Mouse (Mus musculus): Measurements from ENCODE around the gene Plekho2.

The Plekho2 gene

DNA sequence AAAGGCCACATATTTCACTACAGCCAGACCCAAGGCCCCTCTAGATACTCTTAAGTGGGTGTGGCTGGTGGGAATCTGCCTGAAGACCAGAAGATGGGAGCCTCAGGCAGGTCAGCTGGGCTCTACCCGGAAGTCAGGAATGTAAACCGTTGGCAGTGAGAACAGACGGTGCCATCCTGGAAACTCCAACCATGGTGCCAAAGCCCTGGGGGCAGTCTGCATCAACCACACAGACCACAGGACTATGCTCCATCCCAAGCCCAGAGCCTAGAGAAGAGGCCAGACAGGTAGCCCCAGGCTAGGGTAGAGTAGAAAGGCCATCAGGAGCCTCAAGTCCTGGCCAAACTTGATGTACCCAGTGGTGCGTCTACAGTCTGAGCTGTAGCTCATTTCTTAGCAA lies 24.2 kb downstream of the Plekho2 start:
- in situ Hi-C loops (cut with MboI, MseI): no loop called here

- in situ Hi-C loops (cut with MboI, MseI): no loop called here
Measured at GRCm38 (mm10) chr9:65555001-65555405, 24.8 kb downstream of the Plekho2 start.

DNA sequence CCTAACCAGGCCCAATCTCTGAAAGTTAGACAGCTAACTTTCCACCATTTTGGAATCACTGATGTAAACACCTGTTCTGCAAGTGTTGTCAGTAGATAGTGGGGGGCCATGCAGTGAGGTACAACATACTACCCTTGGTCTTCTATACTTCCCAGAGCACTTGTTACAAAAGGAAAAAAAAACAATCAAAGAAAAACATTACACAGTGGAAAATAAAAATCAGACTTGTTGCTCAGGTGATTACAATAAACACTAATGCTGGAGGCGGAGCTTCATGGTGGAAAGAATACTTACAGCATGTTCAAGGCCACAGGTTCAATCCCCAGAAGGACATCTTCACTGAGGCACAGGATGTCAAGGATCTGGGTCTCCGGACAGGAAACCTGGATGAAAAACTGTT lies 27.1 kb downstream of the Plekho2 start:
- in situ Hi-C loops (cut with MboI, MseI): no loop called here

DNA sequence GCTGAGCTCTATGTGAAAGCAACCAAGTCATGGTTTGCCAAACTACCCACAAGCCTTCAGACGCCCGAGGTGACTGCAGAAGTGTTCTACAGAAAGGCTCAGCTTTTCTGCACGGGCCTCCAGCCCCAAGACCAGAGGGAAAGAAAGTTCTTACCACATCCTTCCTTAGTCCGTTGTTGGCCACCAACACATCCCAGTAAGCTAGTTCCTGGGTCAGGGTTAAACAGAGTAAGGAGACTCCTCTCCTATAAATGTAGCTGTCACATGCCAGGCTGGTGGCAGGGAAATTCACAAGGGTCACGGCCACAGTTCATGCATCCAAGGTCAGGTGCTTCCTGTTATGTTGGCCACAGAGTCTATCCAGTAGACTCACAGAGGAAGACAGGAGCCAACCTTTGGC lies 27.7 kb downstream of the Plekho2 start:
- in situ Hi-C loops (cut with MboI, MseI): no loop called here

DNA sequence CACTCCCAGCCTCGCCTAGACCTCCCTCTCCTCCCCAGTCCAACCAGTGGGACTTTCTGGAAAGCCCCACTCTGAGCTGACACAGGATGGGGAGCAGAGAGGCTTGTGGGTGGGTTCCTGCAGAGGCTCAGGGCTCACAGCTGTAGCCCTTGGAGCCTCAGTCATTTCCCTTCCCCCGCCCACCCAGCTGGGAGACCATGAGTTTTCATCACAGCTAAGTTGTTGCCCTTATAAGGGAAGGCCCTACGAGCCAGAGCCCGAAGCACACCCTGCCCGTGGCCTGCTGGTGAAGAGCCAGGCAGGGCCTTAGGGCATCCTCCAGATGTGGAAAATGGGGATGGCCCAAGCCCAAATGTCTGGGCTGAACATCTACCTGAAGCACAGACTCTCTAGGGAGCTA lies 28.8 kb downstream of the Plekho2 start:
- in situ Hi-C loops (cut with MboI, MseI): no loop called here

DNA sequence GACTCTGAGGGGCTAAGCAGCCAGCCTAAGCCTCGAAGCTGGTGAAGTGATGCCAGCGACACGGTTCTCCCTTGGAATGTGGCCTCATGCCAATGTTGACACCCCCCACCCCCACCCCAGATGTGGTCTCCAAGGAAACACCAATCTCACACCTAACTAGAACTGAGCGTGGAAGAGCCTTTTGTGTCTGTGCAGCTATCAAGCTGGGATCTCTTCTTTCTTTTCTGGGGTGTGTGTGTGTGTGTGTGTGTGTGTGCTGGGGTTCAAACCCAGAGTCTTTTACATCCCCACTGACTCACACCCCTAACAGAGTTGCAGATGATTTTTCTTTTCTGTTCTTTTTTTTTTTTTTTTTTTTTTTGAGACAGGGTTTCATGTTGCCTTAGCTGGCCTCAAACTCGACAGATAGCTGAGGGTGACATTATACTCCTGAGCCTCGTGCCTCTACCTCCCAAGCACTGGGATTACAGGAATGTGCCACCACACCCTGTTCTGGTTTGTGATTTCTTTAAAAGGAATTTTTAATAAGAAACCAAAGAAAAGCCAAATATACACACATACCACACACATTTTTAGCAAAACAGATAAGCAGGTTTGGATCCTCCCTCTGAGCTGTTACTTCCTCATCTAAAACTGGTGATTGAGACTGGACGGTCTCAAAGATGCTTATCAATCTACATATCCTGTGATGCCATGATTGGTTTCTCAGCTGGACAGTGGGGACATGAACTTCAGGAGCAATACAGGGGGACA lies 29.6 kb downstream of the Plekho2 start:
- in situ Hi-C loops (cut with MboI, MseI): no loop called here

DNA sequence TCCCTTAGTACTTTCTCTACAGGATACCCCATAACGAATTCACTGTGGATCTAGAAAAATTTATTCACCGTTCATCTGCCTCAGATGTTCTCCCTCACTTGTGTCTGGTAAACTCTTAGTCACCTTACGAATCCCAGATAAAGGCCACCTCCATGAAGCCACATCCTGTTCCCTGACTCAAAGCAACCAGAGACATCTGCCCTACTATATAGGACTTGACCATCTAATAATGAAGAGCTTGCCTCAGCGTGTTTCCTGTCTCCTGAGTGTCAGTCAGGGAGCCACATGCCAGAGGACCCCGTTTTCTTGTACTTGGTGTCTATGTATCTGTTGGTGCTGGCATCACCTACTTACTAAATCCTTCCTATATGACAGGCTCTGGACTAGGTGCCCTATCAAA lies 30.2 kb downstream of the Plekho2 start:
- in situ Hi-C loops (cut with MboI, MseI): no loop called here

GRCm38 (mm10) chr9:65549139-65549538 lies 30.7 kb downstream of the Plekho2 start:
- in situ Hi-C loops (cut with MboI, MseI): no loop called here

- in situ Hi-C loops (cut with MboI, MseI): no loop called here
Measured at GRCm38 (mm10) chr9:65548311-65548710, 31.5 kb downstream of the Plekho2 start.

DNA sequence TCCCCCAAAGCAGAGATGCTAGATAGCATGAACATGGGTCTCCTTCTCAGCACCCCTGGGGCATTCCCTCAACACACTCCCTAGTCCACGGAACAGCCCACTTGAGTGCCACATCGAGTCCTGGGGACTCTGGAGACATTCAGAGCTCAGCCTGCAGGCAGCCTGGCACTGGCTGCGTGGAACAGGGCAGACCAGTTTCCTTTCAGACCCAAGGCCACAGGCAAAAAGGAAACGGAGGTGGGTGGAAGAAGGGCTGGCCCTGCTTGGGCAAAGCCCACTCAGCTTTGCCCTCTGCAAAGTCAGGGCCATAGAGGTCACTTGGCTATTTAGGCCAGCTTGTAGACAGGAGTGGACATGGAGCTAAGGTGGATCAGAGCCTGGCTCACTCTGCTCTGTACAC lies 32.0 kb downstream of the Plekho2 start:
- in situ Hi-C loops (cut with MboI, MseI): no loop called here

- in situ Hi-C loops (cut with MboI, MseI): no loop called here
Measured at GRCm38 (mm10) chr9:65547111-65547510, 32.7 kb downstream of the Plekho2 start.

DNA sequence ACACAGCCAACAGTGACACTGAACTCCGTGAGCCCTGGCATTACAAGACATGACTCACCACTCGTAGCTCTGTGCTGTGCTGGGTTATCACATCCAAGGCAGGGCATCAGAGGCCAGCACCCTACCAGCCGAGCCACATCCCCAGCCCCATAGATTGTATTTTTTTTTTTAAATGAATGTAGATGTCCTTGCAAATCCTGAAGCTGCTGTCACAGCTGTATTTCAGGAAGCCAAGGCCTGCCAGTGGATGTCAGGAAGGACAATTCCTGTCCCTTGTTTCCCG lies 33.5 kb downstream of the Plekho2 start:
- in situ Hi-C loops (cut with MboI, MseI): no loop called here

DNA sequence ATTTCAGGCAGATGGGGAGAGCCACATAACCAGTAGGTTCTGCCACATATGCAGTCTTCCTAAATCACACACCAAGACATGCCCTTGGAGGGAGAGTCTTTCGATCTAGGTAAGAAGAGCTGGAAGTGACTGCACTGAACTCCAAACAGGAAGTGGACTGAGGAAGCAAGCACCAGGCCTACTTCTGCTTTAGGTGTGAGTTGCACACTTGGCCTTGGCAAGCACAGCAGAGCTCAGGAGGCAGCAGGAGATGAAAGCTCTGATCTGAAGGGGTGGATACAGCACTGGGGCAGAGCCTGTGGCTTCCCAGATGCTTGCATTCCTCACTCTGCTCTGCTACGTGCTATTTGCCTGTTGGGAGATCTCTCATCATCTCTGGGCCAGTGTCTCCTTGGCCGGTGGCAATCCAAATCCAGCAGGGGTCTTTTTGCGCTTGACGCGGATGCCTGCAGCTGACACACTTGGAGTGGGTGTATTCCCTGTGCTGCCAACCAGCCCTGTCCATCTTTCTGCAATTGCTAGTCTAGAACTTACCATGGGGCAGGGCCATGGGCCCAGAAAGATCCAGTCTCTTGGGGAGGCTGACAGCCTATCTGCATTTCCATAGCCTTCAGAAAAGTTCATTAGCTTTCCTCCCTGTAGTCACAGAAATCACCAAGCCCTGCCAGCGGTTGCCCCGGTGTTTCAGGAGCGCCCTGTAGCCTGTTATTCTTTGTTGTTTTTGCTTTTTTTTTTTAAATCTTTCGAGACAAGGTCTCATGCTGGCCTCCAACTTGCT lies 34.0 kb downstream of the Plekho2 start:
- in situ Hi-C loops (cut with MboI, MseI): no loop called here

GRCm38 (mm10) chr9:65542111-65542524 lies 37.7 kb downstream of the Plekho2 start:
- in situ Hi-C loops (cut with MboI, MseI): no loop called here

GRCm38 (mm10) chr9:65541126-65542068 lies 38.4 kb downstream of the Plekho2 start:
- in situ Hi-C loops (cut with MboI, MseI): no loop called here

GRCm38 (mm10) chr9:65539697-65540096 lies 40.1 kb downstream of the Plekho2 start:
- in situ Hi-C loops (cut with MboI, MseI): loop anchor here in 1 of 2 experiments (5.0 kb wide), 1 partner anchor 38 kb away; no protein-coding TSS in a partner anchor

GRCm38 (mm10) chr9:65537901-65538630 lies 41.8 kb downstream of the Plekho2 start:
- in situ Hi-C loops (cut with MboI, MseI): loop anchor here in 1 of 2 experiments (5.0 kb wide), 1 partner anchor 39 kb away; no protein-coding TSS in a partner anchor

DNA sequence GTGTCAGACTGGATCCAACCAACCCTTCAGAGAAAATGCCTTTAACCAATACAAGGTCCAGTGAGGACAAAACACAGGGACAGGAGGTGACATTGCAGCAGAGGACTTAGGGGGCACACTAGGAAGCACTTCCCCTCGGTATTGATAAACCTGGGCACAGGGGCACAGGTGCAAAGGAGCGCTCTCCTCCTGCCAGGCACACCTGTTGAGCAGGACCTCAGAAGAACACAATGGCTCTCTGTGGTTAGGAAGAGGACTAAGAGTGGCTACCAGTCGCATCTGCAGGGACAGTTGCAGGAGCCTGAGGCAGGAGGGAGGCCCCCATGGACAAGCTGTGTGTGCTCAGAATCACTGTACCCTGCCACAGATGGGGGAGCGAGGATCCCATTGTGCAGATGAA lies 43.3 kb downstream of the Plekho2 start:
- in situ Hi-C loops (cut with MboI, MseI): loop anchor here in 1 of 2 experiments (5.0 kb wide), 1 partner anchor 41 kb away; no protein-coding TSS in a partner anchor

- in situ Hi-C loops (cut with MboI, MseI): loop anchor here in 1 of 2 experiments (5.0 kb wide), 1 partner anchor 41 kb away; no protein-coding TSS in a partner anchor
Measured at GRCm38 (mm10) chr9:65535789-65536469, 43.9 kb downstream of the Plekho2 start.

DNA sequence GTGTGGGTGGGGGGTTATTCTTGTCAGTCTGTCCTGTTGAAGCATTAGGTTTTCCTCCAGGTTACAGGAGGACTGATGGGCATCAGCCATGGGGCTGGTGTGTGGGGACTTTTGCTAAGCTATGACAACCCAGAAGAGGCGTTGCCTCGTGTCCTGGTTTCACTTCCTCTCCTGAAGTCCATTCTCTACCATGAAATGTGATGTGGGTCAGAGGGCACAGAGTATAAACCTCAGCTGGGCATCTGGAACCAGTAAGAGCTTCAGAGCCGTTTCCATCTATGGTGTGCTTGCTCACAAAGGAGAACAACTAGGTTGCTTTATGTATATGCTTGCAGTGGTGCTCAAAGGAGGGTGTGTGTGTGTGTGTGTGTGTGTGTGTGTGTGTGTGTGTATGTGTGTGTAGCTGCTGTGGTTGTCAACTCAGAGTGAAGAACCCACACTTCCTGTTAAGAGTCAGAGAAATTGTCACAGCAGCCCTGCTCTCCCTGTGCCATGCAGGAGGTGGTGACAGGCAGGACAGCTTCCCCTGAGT lies 44.6 kb downstream of the Plekho2 start:
- in situ Hi-C loops (cut with MboI, MseI): loop anchor here in 1 of 2 experiments (5.0 kb wide), 1 partner anchor 42 kb away; no protein-coding TSS in a partner anchor

All from T-helper 17 cell (primary cell).